Mouse (Mus musculus): Measurements from ENCODE around the gene Olfr150. TPM values are rescaled to one million over a fixed set of nuclear protein-coding genes. Genes with fewer than 3 reads are reported as not detected.
"Not testable (repeated sequence)": the region's sequence is repeated elsewhere in the genome, so short reads cannot be mapped to it uniquely, and the experiment has no call there.

Gene Olfr150
- total RNA-seq (2021) = not detected
- long read RNA-seq, experiment 1 = 0 reads
- long read RNA-seq, experiment 2 = 0 reads

DNA sequence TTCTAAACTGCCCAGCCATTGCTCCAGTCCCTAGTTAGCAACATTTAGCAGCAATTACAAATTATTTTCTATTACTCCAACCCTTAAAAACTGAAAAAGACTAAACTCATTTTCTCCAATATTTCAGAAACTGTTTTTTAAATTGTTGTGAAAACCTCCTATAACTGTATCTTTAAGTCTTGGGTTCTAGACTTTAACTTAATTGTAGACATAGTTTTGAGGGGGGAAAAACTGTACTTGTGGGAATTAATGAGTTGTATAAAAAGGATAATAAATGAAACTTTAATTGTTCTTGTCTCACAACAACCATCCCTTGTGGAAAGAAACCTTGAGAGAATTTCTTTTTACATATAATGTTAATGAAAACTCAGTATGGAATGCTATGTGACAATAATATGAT is at the start of gene Olfr150:
TSS of gene Olfr150 (plus strand) at position 301 of the 400 bp plus-strand sequence.
- no peak for TF ChIP-seq CTCF (IDR thresholded peaks at IDR 0.05)
- DNase-seq = no peak
- intact Hi-C loops (cut with DNase I) = no loop called here
- Histone ChIP-seq H3K4me3 (no peak within 1 kb of the TSS), H3K27ac (no peak within 1 kb of the TSS)

DNA sequence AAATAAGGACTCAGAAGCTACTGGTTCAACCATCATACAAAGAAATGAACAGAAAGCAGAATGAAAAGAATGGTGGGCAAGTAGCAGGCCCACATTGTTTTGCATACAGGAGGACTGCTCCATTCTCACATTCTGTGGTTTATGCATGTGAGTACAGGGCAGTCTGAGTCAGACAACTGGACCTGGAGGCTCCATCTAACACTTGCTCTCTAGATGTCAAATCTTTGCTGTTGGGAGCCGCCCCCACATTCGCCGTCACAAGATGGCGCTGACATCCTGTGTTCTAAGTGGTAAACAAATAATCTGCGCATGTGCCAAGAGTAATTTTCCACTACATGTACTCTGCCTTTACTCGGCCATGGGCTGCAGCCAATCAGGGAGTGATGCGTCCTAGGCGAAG is 29.7 kb upstream of the Olfr150 start:
- H3K27ac ChIP-seq; DNase-seq; H3K4me3 ChIP-seq; intact Hi-C loops (cut with DNase I): not testable (repeated sequence)

DNA sequence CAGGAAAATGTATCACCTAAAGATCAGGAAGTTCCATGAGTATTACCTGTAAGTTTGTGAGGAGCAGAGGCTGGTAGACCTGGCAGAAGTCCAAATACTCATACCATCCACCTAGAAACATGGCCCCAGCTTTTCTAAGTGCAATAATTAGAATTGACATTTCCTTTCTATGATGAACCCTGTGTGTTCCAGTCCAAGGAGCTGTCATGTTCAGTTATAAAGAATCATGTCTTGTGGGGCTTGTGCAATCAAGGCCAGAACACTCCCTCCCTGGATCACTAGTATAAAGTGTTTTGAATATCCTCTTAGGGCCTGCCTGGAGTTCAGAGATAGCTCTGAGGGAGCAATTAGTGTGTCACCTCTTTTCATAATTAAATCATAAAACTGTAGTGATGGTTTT is 23.8 kb upstream of the Olfr150 start, which contains the start of gene Olfr149:
TSS of gene Olfr149 (minus strand) at position 101 of the 400 bp plus-strand sequence.
- H3K4me3 ChIP-seq = no peak within 1 kb of the TSS
- intact Hi-C loops (cut with DNase I) = no loop called here
- no peak for DNase-seq
- no peak for TF ChIP-seq CTCF (IDR thresholded peaks at IDR 0.05)
- no peak within 1 kb of the TSS for H3K27ac ChIP-seq

DNA sequence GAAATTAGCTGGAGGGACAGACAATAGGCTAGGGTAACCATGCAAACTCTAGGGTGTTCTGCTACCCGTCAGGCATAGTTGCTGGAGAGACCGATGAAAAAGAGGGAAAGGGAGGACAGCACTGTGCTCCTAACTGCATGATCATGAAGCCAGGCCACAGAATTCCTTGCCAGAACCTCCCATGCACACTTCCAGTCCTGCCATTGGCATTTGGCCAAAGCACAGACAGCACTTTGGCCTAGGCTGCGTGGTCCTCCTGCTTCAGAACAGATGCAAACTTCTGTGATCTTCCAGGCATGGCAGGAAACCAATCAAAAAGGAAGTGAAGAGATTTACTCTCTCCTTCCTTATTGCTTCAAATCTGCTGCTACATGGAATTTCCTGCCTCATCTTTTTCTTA is 21.8 kb upstream of the Olfr150 start:
- Histone ChIP-seq H3K4me3 (no peak overlapping the region), H3K27ac (no peak overlapping the region)
- TF ChIP-seq CTCF (IDR thresholded peaks at IDR 0.05) = no peak
- DNase-seq = peak; percentile 15
- intact Hi-C loops (cut with DNase I) = no loop called here

DNA sequence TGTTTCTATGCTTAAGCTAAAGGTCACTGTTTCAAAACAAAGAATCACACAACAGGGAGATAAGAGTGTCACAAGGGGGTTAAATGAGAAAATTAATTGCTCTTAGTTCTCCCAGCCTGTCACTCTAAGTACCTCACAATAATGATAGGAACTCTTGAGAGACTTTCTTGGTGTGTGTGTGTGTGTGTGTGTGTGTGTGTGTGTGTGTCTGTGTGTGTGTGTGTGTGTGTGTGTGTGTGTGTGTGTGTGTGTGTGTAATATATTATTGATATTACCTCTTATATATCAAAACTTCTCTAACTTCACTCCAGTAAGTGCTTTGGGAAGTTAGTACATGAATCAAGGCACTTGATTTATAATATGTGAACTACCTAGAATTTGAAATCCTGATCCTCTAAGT is 19.7 kb upstream of the Olfr150 start, which contains the start of gene Olfr965:
TSS of gene Olfr965 (plus strand) at position 301 of the 400 bp plus-strand sequence.
- H3K27ac ChIP-seq = no peak within 1 kb of the TSS
- DNase-seq = no peak
- no peak for TF ChIP-seq CTCF (IDR thresholded peaks at IDR 0.05)
- intact Hi-C loops (cut with DNase I) = no loop called here
- H3K4me3 ChIP-seq = no peak within 1 kb of the TSS

DNA sequence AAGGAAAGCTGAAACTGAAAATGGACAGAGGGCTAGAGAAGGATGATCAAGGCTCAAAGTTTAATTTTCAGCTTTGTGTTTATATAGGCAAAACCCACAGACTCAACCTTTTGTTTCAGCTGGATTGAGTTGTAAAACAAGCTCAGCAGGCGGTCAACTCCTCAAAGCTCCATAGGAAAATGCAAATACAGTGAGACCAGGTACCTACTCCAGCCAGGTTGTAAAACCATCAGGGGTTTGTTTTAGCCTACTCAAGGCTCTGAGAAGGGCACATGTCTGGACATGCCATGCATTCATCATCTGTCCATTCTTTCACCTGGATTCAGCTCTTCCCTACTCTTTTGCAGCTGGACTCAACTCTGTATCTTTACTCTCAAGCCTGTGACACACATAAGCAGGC is 10.0 kb downstream of the Olfr150 start:
- no peak overlapping the region for H3K4me3 ChIP-seq
- TF ChIP-seq CTCF (IDR thresholded peaks at IDR 0.05) = no peak
- intact Hi-C loops (cut with DNase I) = no loop called here

DNA sequence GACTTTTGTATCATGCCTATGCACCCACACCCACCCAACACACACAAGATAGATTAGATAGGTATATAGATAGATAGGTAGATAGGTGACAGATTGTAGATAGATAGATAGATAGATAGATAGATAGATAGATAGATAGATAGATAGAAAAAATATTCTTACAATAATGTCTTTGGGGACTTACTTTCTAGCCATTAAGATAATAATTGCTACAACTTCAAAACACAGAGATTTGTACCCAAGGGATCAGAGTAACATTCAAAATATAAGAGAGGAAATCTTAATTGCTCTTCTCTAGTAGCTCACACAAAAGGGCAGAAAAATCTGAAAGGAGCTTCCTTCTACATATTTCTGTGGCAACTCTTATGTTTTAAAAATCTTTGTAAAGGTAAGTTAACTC is 15.2 kb downstream of the Olfr150 start, which contains the start of gene Olfr967:
TSS of gene Olfr967 (plus strand) at position 301 of the 400 bp plus-strand sequence.
- intact Hi-C loops (cut with DNase I) = no loop called here
- H3K27ac ChIP-seq = no peak within 1 kb of the TSS
- no peak for DNase-seq
- H3K4me3 ChIP-seq = no peak within 1 kb of the TSS
- TF ChIP-seq CTCF (IDR thresholded peaks at IDR 0.05) = no peak

More for the DNA sequence above, 10.0 kb downstream of the Olfr150 start:
- no peak for DNase-seq
- no peak overlapping the region for H3K27ac ChIP-seq

DNA sequence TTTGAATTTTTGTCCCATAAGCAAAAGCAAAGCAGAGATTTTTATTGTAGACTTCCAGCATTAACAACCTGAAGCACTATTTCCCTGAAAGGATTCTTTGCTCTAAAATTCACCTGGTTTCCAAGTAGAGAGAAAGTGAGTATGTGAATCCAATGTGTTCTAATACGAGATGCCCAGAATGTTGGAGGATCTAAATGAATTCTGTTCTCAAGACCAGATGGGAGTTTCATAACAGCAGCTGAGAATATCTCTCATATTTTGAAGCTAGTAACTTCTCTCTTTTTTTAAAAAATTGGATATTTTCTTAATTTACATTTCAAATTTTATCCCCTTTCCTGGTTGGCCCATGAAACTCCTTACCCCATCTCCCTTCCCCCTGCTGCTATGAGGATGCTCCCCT is 15.7 kb downstream of the Olfr150 start:
- no peak for TF ChIP-seq CTCF (IDR thresholded peaks at IDR 0.05)
- H3K27ac ChIP-seq = no peak overlapping the region
- DNase-seq = no peak
- intact Hi-C loops (cut with DNase I) = no loop called here
- H3K4me3 ChIP-seq = no peak overlapping the region

DNA sequence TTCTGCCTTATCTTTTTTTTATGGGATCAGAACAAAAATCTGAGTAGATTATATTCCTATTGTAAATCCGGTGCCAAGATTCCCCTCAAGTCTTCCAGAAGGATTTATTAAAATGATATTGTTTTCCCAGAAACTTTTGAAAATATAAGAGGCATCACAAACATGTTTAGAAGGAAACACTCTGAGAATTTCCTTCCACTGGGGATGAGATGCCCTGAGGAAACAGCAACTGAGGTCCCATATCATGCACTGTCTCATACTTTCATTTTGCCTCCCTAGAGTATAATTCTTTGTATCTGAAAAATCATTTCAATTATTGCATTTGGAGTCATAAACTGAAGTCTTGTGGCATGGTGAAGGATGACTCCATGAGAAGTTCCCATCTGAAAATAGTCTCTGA is 52.4 kb downstream of the Olfr150 start, which contains the start of gene Olfr968:
TSS of gene Olfr968 (minus strand) at position 101 of the 400 bp plus-strand sequence.
- TF ChIP-seq CTCF (IDR thresholded peaks at IDR 0.05) = no peak
- no peak for DNase-seq
- Histone ChIP-seq H3K27ac (no peak within 1 kb of the TSS), H3K4me3 (no peak within 1 kb of the TSS)
- intact Hi-C loops (cut with DNase I) = no loop called here

Other genes starting within 250 kb of the Olfr150 start
- not detected for gene Olfr44, start 237.0 kb upstream of the Olfr150 start, total RNA-seq (2021)
- not detected for gene Olfr957, start 215.2 kb upstream of the Olfr150 start, total RNA-seq (2021)
- not detected for gene Olfr958, start 176.9 kb upstream of the Olfr150 start, total RNA-seq (2021)
- not detected for gene Olfr959, start 155.4 kb upstream of the Olfr150 start, total RNA-seq (2021)
- under 1 TPM; 0.26 to 0.67 TPM for gene AW551984, start 126.6 kb upstream of the Olfr150 start, total RNA-seq (2021)
- gene Olfr148, start 120.3 kb upstream of the Olfr150 start, total RNA-seq (2021) = not detected
- gene Olfr960, start 109.6 kb upstream of the Olfr150 start, total RNA-seq (2021) = not detected
- gene Olfr961, start 85.9 kb upstream of the Olfr150 start, total RNA-seq (2021) = not detected
- not detected for gene Olfr963, start 63.8 kb upstream of the Olfr150 start, total RNA-seq (2021)
- not detected for gene Olfr149, start 23.9 kb upstream of the Olfr150 start, total RNA-seq (2021)
- gene Olfr965, start 19.6 kb upstream of the Olfr150 start, total RNA-seq (2021) = not detected
- gene Olfr967, start 15.3 kb downstream of the Olfr150 start, total RNA-seq (2021) = not detected
- not detected for gene Olfr968, start 52.3 kb downstream of the Olfr150 start, total RNA-seq (2021)
- not detected for gene Olfr969, start 60.0 kb downstream of the Olfr150 start, total RNA-seq (2021)
- not detected for gene Olfr970, start 77.9 kb downstream of the Olfr150 start, total RNA-seq (2021)
- gene Olfr971, start 105.9 kb downstream of the Olfr150 start, total RNA-seq (2021) = not detected
- gene Olfr972, start 135.4 kb downstream of the Olfr150 start, total RNA-seq (2021) = not detected
- gene Olfr229, start 176.4 kb downstream of the Olfr150 start, total RNA-seq (2021) = not detected
- gene Olfr974, start 206.5 kb downstream of the Olfr150 start, total RNA-seq (2021) = not detected
- gene Olfr975, start 221.1 kb downstream of the Olfr150 start, total RNA-seq (2021) = not detected
- not detected for gene Olfr976, start 230.2 kb downstream of the Olfr150 start, total RNA-seq (2021)